Mouse (Mus musculus): ENCODE data around the gene Card6. TPM values are rescaled to one million over a fixed set of nuclear protein-coding genes. Genes with fewer than 3 reads are reported as not detected.

Gene Card6
- polyA plus RNA-seq, 1 experiment from 2014 or later, result 0.85 TPM

- no peak for ATAC-seq
- H3K4me2 ChIP-seq, result peak overlapping the region; percentile 60
- 47% methylated on average over 3 of the region's 3 CpGs for WGBS (ENCODE audit: insufficient replicate concordance)
- no peak overlapping the region for H3K27ac ChIP-seq
- H3K9ac ChIP-seq, result no peak overlapping the region
- H3K4me1 ChIP-seq, result peaks cover 22% of the 10 kb centered on the region
- peaks cover 31% of the 10 kb centered on the region for H3K27me3 ChIP-seq (replicated peaks)
- H3K4me3 ChIP-seq, result peak overlapping the region; percentile 32; the same call in 1 of the 2 replicates
- no peaks in the 10 kb centered on the region for H3K36me3 ChIP-seq
- H3K9me3 ChIP-seq (replicated peaks), result no peaks in the 10 kb centered on the region
Observed at GRCm38 (mm10) chr15:5108655-5109040, 309 bp upstream of the Card6 start.

DNA sequence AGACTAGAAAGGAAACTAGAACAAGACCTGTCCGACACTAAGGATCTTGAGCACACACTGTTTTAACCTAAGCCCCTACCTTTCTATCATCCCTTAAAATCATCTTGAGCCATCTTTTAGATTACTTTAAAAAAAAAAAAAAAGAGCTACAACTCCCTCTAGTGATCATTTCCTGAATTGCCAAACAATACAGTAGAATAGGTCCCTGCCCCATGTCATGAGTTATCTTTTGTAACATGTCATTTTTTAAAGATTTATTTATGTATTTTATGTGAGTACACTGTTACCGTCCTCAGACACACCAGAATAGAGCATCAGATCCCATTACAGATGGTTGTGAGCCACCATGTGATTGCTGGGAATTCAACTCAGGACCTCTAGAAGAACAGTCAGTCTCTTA is 2.0 kb downstream of the Card6 start:
- H3K9me3 ChIP-seq (replicated peaks), result no peaks in the 10 kb centered on the region
- WGBS (ENCODE audit: insufficient replicate concordance), result 34% methylated on average over 2 of the region's 2 CpGs
- H3K27ac ChIP-seq, result no peak overlapping the region
- H3K27me3 ChIP-seq (replicated peaks), result peaks cover 31% of the 10 kb centered on the region
- H3K4me2 ChIP-seq, result no peak overlapping the region
- no peak overlapping the region for H3K9ac ChIP-seq
- H3K36me3 ChIP-seq, result no peaks in the 10 kb centered on the region
- ATAC-seq, result no peak
- no peak overlapping the region for H3K4me3 ChIP-seq
- H3K4me1 ChIP-seq, result peaks cover 7% of the 10 kb centered on the region; the same call in 1 of the 2 replicates

DNA sequence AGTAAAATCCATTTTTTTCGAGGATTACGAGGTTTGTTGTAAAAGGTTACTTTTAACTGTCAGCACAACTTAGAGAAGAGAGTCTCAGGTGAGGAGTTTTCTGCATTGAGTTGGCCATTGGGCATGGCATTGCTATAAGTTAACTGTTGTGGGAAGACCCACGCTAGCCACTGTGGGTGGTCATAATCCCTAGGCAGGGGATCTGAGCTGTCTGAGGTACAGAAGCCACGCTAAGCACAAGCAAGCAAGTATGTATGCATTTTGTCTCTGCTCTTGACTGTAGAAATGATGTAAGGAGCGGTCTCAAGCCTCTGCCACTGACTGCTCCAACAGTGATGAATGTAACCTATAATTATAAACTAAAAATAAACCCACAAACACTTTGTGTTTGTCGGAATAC is 2.4 kb downstream of the Card6 start:
- no peaks in the 10 kb centered on the region for H3K36me3 ChIP-seq

GRCm38 (mm10) chr15:5102312-5102711 is 6.0 kb downstream of the Card6 start:
- WGBS (ENCODE audit: insufficient replicate concordance), result 69% methylated on average over 4 of the region's 4 CpGs
- no peak for ATAC-seq
- Histone ChIP-seq H3K9me3 (replicated peaks) (no peaks in the 10 kb centered on the region), H3K4me3 (no peak overlapping the region), H3K36me3 (no peaks in the 10 kb centered on the region), H3K4me2 (no peak overlapping the region), H3K27me3 (replicated peaks) (peaks cover 13% of the 10 kb centered on the region; the same call in 1 of the 2 replicates), H3K4me1 (peaks cover 6% of the 10 kb centered on the region; the same call in 1 of the 2 replicates), H3K27ac (no peak overlapping the region), H3K9ac (no peak overlapping the region)

More for the DNA sequence above, 2.4 kb downstream of the Card6 start:
- Histone ChIP-seq H3K4me1 (peaks cover 7% of the 10 kb centered on the region; the same call in 1 of the 2 replicates), H3K4me3 (no peak overlapping the region), H3K9me3 (replicated peaks) (no peaks in the 10 kb centered on the region), H3K27me3 (replicated peaks) (peaks cover 31% of the 10 kb centered on the region), H3K27ac (no peak overlapping the region), H3K4me2 (no peak overlapping the region), H3K9ac (no peak overlapping the region)
- WGBS (ENCODE audit: insufficient replicate concordance), result 66% methylated on average over 6 of the region's 6 CpGs
- ATAC-seq, result no peak

DNA sequence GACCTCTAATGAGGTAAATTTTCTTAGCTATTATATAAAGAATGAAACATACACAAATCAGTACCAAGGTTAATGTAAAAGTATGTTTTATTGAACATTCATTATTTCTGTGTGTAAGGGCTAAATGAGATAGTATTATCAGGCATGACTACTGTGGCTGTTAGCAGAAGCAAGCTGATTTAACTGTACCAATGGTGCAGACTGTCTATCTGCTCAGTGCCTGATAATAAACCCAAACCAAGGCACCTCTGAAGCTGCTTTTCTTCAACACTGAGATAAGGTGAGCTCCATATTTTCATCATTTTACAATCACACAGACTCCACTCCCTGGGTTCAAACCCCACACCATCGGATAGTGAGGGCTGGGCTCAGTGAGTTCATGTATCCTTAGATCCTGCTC is 11.0 kb downstream of the Card6 start:
- Histone ChIP-seq H3K9ac (no peak overlapping the region), H3K4me3 (no peak overlapping the region), H3K9me3 (replicated peaks) (no peaks in the 10 kb centered on the region), H3K4me2 (no peak overlapping the region), H3K27me3 (replicated peaks) (peaks cover 9% of the 10 kb centered on the region; the same call in 1 of the 2 replicates), H3K36me3 (no peaks in the 10 kb centered on the region), H3K27ac (no peak overlapping the region), H3K4me1 (peaks cover 6% of the 10 kb centered on the region; the same call in 1 of the 2 replicates)
- peak; percentile 85 for ATAC-seq
- WGBS (ENCODE audit: insufficient replicate concordance), result 54% methylated on average over 1 of the region's 1 CpGs

- H3K4me1 ChIP-seq, result peaks cover 6% of the 10 kb centered on the region; the same call in 1 of the 2 replicates
- WGBS (ENCODE audit: insufficient replicate concordance), result 67% methylated on average over 11 of the region's 11 CpGs
- peaks cover 9% of the 10 kb centered on the region; the same call in 1 of the 2 replicates for H3K27me3 ChIP-seq (replicated peaks)
- H3K4me3 ChIP-seq, result no peak overlapping the region
- no peak overlapping the region for H3K27ac ChIP-seq
- H3K36me3 ChIP-seq, result no peaks in the 10 kb centered on the region
- H3K4me2 ChIP-seq, result no peak overlapping the region
- no peaks in the 10 kb centered on the region for H3K9me3 ChIP-seq (replicated peaks)
- ATAC-seq, result no peak
- no peak overlapping the region for H3K9ac ChIP-seq
Observed at GRCm38 (mm10) chr15:5095534-5096301, 12.6 kb downstream of the Card6 start.

- Histone ChIP-seq H3K9ac (no peak overlapping the region), H3K27me3 (replicated peaks) (no peaks in the 10 kb centered on the region), H3K27ac (no peak overlapping the region), H3K4me2 (no peak overlapping the region), H3K4me1 (no peaks in the 10 kb centered on the region), H3K9me3 (replicated peaks) (no peaks in the 10 kb centered on the region), H3K4me3 (no peak overlapping the region), H3K36me3 (no peaks in the 10 kb centered on the region)
- no peak for ATAC-seq
- 82% methylated on average over 10 of the region's 10 CpGs for WGBS (ENCODE audit: insufficient replicate concordance)
Observed at GRCm38 (mm10) chr15:5090131-5090530, 18.2 kb downstream of the Card6 start.

DNA sequence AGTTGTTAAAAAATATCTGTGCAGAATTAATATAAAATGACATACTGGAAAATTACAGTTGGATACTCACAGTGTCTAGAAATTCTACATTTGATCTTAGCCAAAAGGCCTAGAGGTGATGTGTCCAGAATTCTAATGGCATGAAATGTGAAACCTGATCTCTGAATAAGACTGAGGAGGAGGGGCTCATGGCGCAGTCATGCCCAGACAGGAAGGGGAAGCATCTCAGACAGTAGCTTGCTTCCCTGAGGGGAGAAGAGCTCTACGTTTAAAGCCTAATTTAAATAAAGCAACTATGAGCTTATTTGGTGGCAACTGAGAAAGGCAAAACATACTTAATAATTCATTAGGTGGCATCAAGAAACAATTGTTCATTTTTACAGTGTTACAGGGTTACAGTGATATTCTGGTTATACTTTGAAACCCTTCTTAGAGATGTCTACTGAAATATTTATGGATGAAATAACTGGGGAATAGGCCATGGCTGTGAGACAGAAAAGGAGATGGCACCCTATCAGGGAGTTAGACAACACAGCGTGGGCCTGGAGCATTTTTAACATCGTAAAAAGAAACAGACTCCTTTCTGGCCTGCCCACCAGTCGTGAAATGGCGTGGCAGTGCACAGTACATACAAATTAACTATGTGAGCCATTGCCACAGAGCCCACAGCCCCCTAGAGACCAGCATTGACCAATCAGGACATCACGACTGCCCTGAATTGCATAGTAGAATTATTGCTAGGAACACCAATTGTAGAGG is 19.3 kb downstream of the Card6 start:
- Histone ChIP-seq H3K4me1 (no peaks in the 10 kb centered on the region), H3K4me3 (no peak overlapping the region), H3K9ac (no peak overlapping the region), H3K4me2 (no peak overlapping the region), H3K27ac (no peak overlapping the region), H3K9me3 (replicated peaks) (no peaks in the 10 kb centered on the region), H3K36me3 (no peaks in the 10 kb centered on the region), H3K27me3 (replicated peaks) (no peaks in the 10 kb centered on the region)
- WGBS (ENCODE audit: insufficient replicate concordance), result 57% methylated on average over 7 of the region's 7 CpGs
- ATAC-seq, result no peak

- ATAC-seq, result no peak
- no peak overlapping the region for H3K4me3 ChIP-seq
- no peaks in the 10 kb centered on the region for H3K4me1 ChIP-seq
- H3K36me3 ChIP-seq, result no peaks in the 10 kb centered on the region
- no peaks in the 10 kb centered on the region for H3K9me3 ChIP-seq (replicated peaks)
- no peak overlapping the region for H3K4me2 ChIP-seq
- no peaks in the 10 kb centered on the region for H3K27me3 ChIP-seq (replicated peaks)
- 17% methylated on average over 2 of the region's 2 CpGs for WGBS (ENCODE audit: insufficient replicate concordance)
- H3K9ac ChIP-seq, result no peak overlapping the region
- H3K27ac ChIP-seq, result no peak overlapping the region
Observed at GRCm38 (mm10) chr15:5086162-5086561, 22.2 kb downstream of the Card6 start.

GRCm38 (mm10) chr15:5081235-5081634 is 27.1 kb downstream of the Card6 start:
- WGBS (ENCODE audit: insufficient replicate concordance), result 44% methylated on average over 1 of the region's 1 CpGs

DNA sequence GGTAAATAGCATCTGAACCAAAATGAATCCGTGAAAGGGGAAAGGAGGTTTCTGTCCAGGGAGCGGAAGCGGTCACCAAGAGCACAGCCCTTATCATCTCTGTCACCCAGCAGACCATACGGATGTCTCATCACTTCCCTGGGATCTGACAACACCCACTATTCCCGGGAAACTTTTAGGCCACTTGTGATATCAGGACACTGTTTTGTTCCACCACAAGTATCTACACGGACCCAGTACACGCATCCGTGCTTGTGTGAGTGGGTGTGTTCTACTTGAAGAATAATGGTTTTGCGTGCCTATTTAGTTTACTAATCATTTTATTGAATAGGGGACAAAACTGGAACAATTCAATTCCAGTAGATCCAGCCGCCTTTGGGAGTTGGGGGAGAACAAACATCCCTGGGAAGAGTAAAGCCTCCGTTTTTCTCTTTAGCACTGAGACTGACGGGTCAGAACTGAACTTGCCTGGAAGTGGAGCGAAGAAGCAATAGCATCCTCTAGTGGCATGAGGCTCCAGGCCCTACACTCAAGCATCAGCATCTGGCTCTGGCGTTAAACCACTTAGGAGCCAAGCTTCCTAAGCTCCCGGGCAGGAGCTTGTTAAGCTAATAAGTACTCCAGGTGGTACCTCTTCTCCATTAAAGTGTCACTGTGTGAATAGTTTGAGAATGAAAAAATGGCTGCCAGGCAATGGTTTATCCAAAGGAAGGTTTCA is 39.4 kb downstream of the Card6 start:
- H3K36me3 ChIP-seq, result no peaks in the 10 kb centered on the region
- no peak for ATAC-seq
- no peaks in the 10 kb centered on the region for H3K4me1 ChIP-seq
- H3K27me3 ChIP-seq (replicated peaks), result no peaks in the 10 kb centered on the region
- H3K27ac ChIP-seq, result no peak overlapping the region
- H3K9me3 ChIP-seq (replicated peaks), result no peaks in the 10 kb centered on the region
- H3K9ac ChIP-seq, result no peak overlapping the region
- no peak overlapping the region for H3K4me2 ChIP-seq
- WGBS (ENCODE audit: insufficient replicate concordance), result 54% methylated on average over 15 of the region's 15 CpGs
- no peak overlapping the region for H3K4me3 ChIP-seq

More at GRCm38 (mm10) chr15:5081235-5081634, 27.1 kb downstream of the Card6 start:
- Histone ChIP-seq H3K9me3 (replicated peaks) (no peaks in the 10 kb centered on the region), H3K4me3 (no peak overlapping the region), H3K9ac (no peak overlapping the region), H3K27me3 (replicated peaks) (no peaks in the 10 kb centered on the region), H3K4me2 (no peak overlapping the region), H3K36me3 (no peaks in the 10 kb centered on the region), H3K27ac (no peak overlapping the region), H3K4me1 (no peaks in the 10 kb centered on the region)
- peak; percentile 35; the same call in 1 of the 2 replicates for ATAC-seq

DNA sequence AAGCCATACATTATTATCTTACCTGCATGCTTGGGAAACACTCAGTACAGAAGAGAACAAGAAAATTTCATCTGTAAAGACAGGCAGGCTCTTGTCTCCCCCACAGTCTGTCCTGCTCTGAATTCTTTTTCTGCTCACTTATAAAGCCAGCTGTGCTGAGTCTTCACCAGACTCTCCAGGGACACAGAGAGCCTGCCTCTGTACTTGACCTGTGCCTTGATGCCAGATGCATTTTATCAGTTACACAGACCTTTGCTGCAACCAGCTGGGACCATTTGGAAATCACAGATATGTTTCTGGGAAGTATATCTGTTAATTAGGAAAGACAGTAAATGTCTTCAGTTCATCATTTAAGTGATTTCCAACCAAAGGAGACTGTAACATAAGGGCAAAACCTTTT is 44.7 kb downstream of the Card6 start, which contains the start of gene C7:
Gene C7 (minus strand): TSS at position 106 of the 400 bp plus-strand sequence.
- H3K9ac ChIP-seq, result no peak within 1 kb of the TSS
- H3K4me1 ChIP-seq, result no peaks in the 10 kb centered on the region
- no peak within 1 kb of the TSS for H3K27ac ChIP-seq
- H3K4me3 ChIP-seq, result no peak within 1 kb of the TSS
- no peak for ATAC-seq
- no peak within 1 kb of the TSS for H3K4me2 ChIP-seq
- no peaks in the 10 kb centered on the region for H3K9me3 ChIP-seq (replicated peaks)
- H3K36me3 ChIP-seq, result no peaks in the 10 kb centered on the region
- no peaks in the 10 kb centered on the region for H3K27me3 ChIP-seq (replicated peaks)
